Mouse (Mus musculus): ENCODE measurements around the gene Igdcc3. TPM values are rescaled to one million over a fixed set of nuclear protein-coding genes. Genes with fewer than 3 reads are reported as not detected.

Igdcc3 gene
- polyA plus RNA-seq, 1 experiment from 2014 or later = 2.0 TPM

DNA sequence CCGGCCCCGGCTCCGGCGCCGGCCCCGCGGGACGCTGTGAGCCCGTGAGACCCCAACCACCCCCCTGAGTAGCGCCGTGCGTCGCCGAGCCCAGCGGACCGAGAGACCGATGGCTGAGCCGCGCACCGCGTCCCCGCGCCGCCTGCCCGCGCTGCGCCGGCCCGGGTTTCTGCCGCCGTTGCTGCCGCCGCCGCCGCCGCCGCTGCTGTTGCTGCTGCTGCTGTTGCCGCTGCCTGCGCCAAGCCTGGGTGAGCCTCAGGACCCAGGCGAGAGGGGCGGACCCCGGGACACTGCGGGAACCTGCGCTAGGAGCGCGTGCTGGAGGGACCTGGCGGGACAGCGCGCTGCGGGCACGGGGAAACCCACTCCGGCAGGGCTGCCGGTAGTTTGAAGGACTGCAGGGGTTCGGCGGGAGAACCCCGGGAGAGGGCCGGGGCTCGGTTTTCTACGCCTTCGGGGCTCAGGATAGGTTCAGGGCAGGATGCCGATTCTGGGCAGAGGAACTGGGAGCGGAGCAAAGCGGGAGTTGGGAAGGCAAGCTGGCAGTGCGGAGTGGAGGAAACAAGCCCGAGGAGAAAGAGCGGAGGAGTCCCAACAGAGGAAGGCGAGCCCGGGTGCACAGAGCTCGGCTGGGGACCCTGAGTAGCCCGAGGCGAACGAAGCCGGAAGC lies 452 bp downstream of the Igdcc3 start:
- H3K9ac ChIP-seq = peak overlapping the region; percentile 65
- peak; percentile 64 for ATAC-seq (ENCODE audit: borderline replicate concordance, extremely low read depth, low FRiP score, low TSS enrichment)
- no peaks in the 10 kb centered on the region for H3K36me3 ChIP-seq
- peak overlapping the region; percentile 73 for H3K4me3 ChIP-seq
- under 1% methylated on average over 73 of the region's 73 CpGs for WGBS
- H3K4me1 ChIP-seq = peaks cover 12% of the 10 kb centered on the region
- peak overlapping the region; percentile 96 for H3K4me2 ChIP-seq
- H3K27me3 ChIP-seq = peaks cover 22% of the 10 kb centered on the region; the same call in 1 of the 2 replicates
- peak overlapping the region; percentile 82 for H3K27ac ChIP-seq
- H3K9me3 ChIP-seq = no peaks in the 10 kb centered on the region

DNA sequence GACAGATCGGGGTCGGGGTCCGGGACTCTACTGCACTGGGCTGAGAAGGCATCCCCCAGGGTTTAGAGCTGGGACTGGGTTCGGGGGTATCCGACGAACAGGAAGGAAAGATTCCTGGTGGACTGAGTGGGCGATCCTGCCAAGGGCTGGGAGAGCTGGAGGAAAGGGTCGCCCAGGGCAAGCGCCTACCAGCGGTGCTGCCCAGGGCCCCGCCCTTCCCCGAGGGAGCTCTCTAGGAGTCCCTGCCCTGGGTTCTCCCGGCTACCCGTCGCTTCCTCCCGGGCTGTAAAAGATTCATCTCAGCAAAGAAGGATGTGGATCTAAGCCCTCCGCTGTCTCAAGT lies 958 bp downstream of the Igdcc3 start:
- H3K27me3 ChIP-seq = peaks cover 22% of the 10 kb centered on the region; the same call in 1 of the 2 replicates
- peak overlapping the region; percentile 96 for H3K4me2 ChIP-seq
- peak overlapping the region; percentile 65 for H3K9ac ChIP-seq
- peaks cover 12% of the 10 kb centered on the region for H3K4me1 ChIP-seq
- peak overlapping the region; percentile 73 for H3K4me3 ChIP-seq
- no peaks in the 10 kb centered on the region for H3K9me3 ChIP-seq
- ATAC-seq (ENCODE audit: borderline replicate concordance, extremely low read depth, low FRiP score, low TSS enrichment) = peak; percentile 53; the same call in 1 of the 2 replicates
- no peaks in the 10 kb centered on the region for H3K36me3 ChIP-seq
- under 1% methylated on average over 17 of the region's 17 CpGs for WGBS
- H3K27ac ChIP-seq = peak overlapping the region; percentile 82

DNA sequence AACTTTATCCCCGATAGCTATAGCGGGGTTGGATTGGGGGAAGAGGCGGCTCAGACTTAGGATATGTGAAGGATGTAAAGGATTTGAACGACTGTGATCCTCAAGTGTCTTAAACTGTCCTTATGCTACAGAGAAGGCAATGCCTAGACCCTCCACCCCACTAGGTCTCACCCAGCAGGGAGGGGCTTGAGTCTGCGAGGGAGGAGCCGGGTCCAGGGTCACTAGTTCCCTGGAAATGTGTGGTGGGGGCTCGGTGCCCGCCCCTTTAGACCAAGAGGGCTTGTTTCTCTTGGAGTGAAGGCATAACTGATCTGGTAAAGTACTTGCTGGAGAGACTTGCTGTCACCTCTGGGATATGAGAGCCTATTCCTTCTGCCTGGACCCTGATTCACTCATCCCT lies 1.4 kb downstream of the Igdcc3 start:
- Histone ChIP-seq H3K9me3 (no peaks in the 10 kb centered on the region), H3K4me3 (peak overlapping the region; percentile 73), H3K36me3 (no peaks in the 10 kb centered on the region), H3K9ac (peak overlapping the region; percentile 65), H3K4me2 (peak overlapping the region; percentile 96), H3K4me1 (peaks cover 12% of the 10 kb centered on the region), H3K27me3 (peaks cover 22% of the 10 kb centered on the region; the same call in 1 of the 2 replicates), H3K27ac (no peak overlapping the region)
- WGBS = 2% methylated on average over 8 of the region's 8 CpGs
- ATAC-seq (ENCODE audit: borderline replicate concordance, extremely low read depth, low FRiP score, low TSS enrichment) = no peak

DNA sequence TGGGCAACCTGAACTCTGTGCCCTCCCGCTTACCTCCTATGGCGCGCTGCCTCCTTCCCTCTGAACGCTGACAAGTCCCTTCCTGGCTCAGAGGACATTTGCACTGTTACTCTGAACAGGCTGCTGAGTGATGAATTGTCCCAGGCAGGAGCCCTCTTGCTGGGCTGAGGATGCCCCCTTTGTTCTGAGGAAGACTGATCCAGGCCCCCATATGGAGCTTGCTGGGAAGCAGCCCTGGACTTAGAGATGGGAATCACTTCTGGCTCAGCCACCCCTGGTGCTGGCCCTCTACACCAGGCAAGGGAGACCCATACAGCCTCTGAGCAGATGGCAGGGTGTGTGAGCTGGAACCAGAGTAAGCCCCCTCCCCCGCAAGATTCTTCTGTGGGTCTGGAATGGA lies 5.0 kb downstream of the Igdcc3 start:
- WGBS = 78% methylated on average over 5 of the region's 5 CpGs
- Histone ChIP-seq H3K4me3 (no peak overlapping the region), H3K9ac (no peak overlapping the region), H3K27ac (no peak overlapping the region), H3K4me1 (peaks cover 4% of the 10 kb centered on the region), H3K9me3 (no peaks in the 10 kb centered on the region), H3K4me2 (no peak overlapping the region), H3K27me3 (0 out of 2 replicates have a peak, but pooled peaks cover 12% of the 10 kb centered on the region), H3K36me3 (no peaks in the 10 kb centered on the region)
- no peak for ATAC-seq (ENCODE audit: borderline replicate concordance, extremely low read depth, low FRiP score, low TSS enrichment)

DNA sequence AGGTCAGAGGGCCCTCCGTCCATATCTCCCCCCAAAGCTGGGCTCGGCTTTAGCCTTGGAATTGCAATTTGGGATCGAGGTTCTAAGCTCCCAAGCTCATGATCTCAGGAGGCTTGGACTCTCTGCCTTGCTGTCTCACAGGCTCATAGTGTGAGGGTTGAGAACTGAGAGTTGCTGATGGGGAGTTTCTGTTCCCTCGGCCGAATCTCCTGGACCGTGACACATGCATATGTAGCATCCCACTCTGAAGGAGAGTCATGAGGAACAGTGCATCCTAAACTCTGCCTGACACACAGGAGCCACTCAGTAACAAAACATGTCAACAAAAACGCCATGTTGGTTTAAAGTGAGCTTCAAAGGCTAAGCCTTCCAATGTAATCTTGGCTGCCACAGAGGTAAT lies 7.5 kb downstream of the Igdcc3 start:
- no peak overlapping the region for H3K4me2 ChIP-seq
- no peak overlapping the region for H3K9ac ChIP-seq
- H3K27me3 ChIP-seq = no peaks in the 10 kb centered on the region
- no peaks in the 10 kb centered on the region for H3K9me3 ChIP-seq
- no peak for ATAC-seq (ENCODE audit: borderline replicate concordance, extremely low read depth, low FRiP score, low TSS enrichment)
- 83% methylated on average over 7 of the region's 7 CpGs for WGBS
- peaks cover 5% of the 10 kb centered on the region; the same call in 1 of the 2 replicates for H3K4me1 ChIP-seq
- H3K27ac ChIP-seq = no peak overlapping the region
- H3K4me3 ChIP-seq = no peak overlapping the region
- H3K36me3 ChIP-seq = no peaks in the 10 kb centered on the region

DNA sequence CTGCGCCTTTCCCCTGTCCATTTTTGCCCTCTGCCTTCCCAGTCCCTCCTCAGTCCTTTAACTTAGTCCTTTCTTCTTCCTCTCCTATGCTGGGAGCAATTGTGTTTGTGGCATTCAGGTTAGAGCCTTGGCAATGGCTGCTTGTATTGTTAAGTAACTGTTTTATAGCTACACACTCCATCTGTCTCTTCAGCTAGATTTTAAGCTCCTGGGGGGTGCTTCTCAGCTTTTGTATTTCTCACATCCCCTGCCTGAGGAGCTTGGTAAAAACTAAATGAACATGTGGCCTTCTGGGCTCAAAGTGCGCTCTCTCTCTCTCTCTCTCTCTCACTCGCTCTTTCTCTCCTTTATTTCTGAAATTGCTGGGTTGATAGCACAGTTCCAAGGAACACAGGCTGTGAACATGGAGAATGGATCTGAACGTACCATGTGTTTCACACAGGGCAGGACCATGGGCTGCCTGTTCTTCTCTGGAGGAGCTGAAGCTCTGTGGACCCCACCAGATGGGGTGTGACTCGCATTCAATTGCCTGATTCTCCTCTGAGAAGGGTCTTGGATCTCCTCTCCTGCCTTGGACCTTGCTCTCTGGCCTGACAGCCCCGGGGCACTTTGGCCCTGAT lies 11.8 kb downstream of the Igdcc3 start:
- H3K9me3 ChIP-seq = no peaks in the 10 kb centered on the region
- no peak overlapping the region for H3K4me2 ChIP-seq
- H3K27me3 ChIP-seq = no peaks in the 10 kb centered on the region
- H3K4me3 ChIP-seq = no peak overlapping the region
- 61% methylated on average over 6 of the region's 6 CpGs for WGBS
- peaks cover 27% of the 10 kb centered on the region for H3K4me1 ChIP-seq
- no peaks in the 10 kb centered on the region for H3K36me3 ChIP-seq
- H3K9ac ChIP-seq = no peak overlapping the region
- peak overlapping the region; percentile 26; the same call in 1 of the 2 replicates for H3K27ac ChIP-seq
- no peak for ATAC-seq (ENCODE audit: borderline replicate concordance, extremely low read depth, low FRiP score, low TSS enrichment)

DNA sequence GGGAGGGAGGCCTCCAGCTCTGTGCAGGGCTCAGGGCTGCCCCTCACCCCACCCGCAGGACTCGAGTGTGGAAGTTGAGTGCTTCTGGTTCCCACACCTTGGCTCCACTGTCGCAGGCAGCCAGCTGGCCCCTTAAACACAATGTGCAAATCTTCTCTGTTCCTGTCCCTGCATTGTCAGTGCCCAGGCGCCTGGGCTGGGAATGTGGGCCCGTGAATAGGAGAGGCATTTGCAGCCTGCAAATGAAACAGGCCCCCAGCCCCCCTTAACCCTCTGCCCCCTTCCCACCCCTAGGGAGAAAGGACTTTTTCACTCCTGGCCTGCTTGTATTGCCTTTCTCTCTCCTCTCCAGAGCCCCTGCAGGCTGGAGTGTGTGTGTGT lies 12.3 kb downstream of the Igdcc3 start:
- no peaks in the 10 kb centered on the region for H3K9me3 ChIP-seq
- 22% methylated on average over 5 of the region's 5 CpGs for WGBS
- peak overlapping the region; percentile 26; the same call in 1 of the 2 replicates for H3K27ac ChIP-seq
- H3K27me3 ChIP-seq = no peaks in the 10 kb centered on the region
- no peaks in the 10 kb centered on the region for H3K36me3 ChIP-seq
- no peak for ATAC-seq (ENCODE audit: borderline replicate concordance, extremely low read depth, low FRiP score, low TSS enrichment)
- no peak overlapping the region for H3K9ac ChIP-seq
- H3K4me1 ChIP-seq = peaks cover 27% of the 10 kb centered on the region
- H3K4me2 ChIP-seq = no peak overlapping the region
- no peak overlapping the region for H3K4me3 ChIP-seq

DNA sequence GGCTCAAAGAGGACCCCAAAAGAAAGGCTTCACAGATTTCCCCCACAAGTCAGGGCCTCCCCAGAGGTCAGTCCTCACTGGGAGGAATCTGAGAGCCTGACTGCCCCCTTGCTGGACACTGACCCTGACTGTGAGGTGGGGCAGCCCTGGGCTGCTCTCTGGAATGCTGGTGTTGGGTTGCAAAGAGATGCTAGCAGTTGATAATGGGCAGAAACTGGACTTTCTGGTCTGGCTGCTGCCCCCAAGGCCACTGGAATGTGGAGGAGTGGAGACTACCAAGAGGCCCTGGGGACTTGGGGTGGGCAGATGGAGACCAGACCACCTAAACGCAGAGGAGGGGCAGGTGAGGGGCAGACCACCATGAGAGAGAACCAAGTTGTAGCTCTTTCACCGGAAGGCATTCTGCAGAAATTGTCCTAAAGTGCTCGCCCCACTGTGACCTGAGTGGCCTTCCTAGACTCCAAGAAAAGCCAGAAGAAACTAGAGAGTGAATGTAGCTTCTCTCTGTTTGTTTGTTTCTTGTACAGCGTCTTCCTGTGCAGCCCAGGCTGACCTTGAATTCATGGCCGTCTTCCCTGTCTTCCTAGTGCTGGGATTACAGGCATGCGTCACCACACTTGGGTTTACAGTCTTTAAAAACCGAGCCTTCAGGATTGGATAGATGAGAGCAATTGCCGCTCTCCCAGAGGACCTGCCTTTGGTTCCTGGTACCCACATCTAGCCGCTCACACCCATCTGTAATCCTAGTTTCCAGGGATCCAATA lies 13.9 kb downstream of the Igdcc3 start:
- no peak overlapping the region for H3K9ac ChIP-seq
- 51% methylated on average over 9 of the region's 9 CpGs for WGBS
- peaks cover 27% of the 10 kb centered on the region for H3K4me1 ChIP-seq
- no peak overlapping the region; the same call in 1 of the 2 replicates for H3K27ac ChIP-seq
- no peaks in the 10 kb centered on the region for H3K9me3 ChIP-seq
- no peaks in the 10 kb centered on the region for H3K36me3 ChIP-seq
- H3K27me3 ChIP-seq = no peaks in the 10 kb centered on the region
- no peak overlapping the region for H3K4me3 ChIP-seq
- no peak for ATAC-seq (ENCODE audit: borderline replicate concordance, extremely low read depth, low FRiP score, low TSS enrichment)
- no peak overlapping the region for H3K4me2 ChIP-seq

DNA sequence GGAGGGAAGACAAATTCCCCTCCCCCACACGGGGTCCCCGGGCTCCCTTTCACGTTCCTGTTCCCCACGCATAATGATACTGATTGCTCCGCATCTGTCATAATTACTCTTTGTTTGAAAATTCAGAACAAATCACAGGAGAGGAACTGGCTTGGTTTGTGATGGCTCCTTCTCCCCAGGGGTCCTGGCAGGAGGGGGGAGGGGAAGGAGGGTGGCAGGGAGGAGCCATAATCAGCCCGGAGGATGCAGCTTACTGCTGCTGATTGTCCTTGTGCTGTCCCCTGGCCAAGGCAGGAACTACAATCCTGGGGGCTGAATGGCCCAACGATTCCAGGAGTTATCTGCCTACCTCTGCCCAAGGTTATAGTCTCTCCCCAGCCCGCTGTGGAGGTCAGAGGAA lies 15.6 kb downstream of the Igdcc3 start:
- H3K9ac ChIP-seq = no peak overlapping the region
- ATAC-seq (ENCODE audit: borderline replicate concordance, extremely low read depth, low FRiP score, low TSS enrichment) = no peak; the same call in 1 of the 2 replicates
- WGBS = 6% methylated on average over 8 of the region's 8 CpGs
- H3K27me3 ChIP-seq = peaks cover 12% of the 10 kb centered on the region
- peaks cover 27% of the 10 kb centered on the region for H3K4me1 ChIP-seq
- H3K27ac ChIP-seq = no peak overlapping the region
- no peaks in the 10 kb centered on the region for H3K9me3 ChIP-seq
- no peak overlapping the region for H3K4me2 ChIP-seq
- H3K4me3 ChIP-seq = no peak overlapping the region
- no peaks in the 10 kb centered on the region for H3K36me3 ChIP-seq

DNA sequence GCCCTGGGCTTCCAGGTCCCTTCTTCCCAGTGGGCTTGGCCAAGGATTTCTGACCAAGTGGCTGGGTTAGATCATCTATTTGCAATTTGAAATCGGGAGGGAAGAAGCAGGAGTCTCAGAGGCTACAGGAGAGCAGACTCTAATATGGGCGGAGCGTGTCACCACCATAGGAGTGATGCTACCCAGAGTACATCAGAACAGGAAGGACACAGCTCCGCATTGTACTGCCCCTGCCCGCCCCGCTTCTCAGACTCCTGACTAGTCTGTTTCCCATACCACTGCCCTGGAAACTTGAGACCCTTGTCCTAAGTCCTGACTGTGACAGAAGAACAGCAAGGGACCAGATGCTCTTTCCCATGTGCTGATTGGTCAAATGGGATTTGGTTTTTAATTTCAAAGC lies 16.6 kb downstream of the Igdcc3 start:
- WGBS = 63% methylated on average over 6 of the region's 6 CpGs
- no peak overlapping the region for H3K27ac ChIP-seq
- peaks cover 30% of the 10 kb centered on the region for H3K4me1 ChIP-seq
- no peaks in the 10 kb centered on the region for H3K9me3 ChIP-seq
- no peak overlapping the region for H3K4me2 ChIP-seq
- no peak for ATAC-seq (ENCODE audit: borderline replicate concordance, extremely low read depth, low FRiP score, low TSS enrichment)
- no peak overlapping the region for H3K4me3 ChIP-seq
- H3K9ac ChIP-seq = no peak overlapping the region
- no peaks in the 10 kb centered on the region for H3K36me3 ChIP-seq
- peaks cover 22% of the 10 kb centered on the region for H3K27me3 ChIP-seq

DNA sequence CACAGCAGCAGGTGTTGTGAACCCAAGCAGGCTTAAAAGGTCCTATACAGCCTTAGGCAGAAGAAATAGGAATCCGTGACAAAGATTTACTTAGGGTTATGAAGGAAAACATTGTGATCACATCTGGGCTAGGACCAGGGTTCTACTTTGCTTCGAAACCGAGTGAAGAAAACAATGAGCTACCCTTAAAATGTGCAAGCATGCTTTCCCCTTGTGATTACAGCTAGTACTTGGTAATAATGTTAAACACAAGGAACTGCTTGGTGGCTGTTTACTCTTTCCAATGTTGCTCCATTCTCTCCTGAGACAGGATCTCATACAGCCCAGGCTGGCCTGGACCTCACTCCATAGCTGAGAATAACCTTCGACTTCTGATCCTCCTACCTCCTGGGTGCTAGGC lies 20.2 kb downstream of the Igdcc3 start:
- Histone ChIP-seq H3K9me3 (no peaks in the 10 kb centered on the region), H3K9ac (no peak overlapping the region), H3K27me3 (peaks cover 40% of the 10 kb centered on the region), H3K27ac (no peak overlapping the region), H3K4me3 (no peak overlapping the region), H3K36me3 (no peaks in the 10 kb centered on the region), H3K4me1 (peaks cover 17% of the 10 kb centered on the region), H3K4me2 (no peak overlapping the region)
- 61% methylated on average over 4 of the region's 4 CpGs for WGBS
- ATAC-seq (ENCODE audit: borderline replicate concordance, extremely low read depth, low FRiP score, low TSS enrichment) = no peak

DNA sequence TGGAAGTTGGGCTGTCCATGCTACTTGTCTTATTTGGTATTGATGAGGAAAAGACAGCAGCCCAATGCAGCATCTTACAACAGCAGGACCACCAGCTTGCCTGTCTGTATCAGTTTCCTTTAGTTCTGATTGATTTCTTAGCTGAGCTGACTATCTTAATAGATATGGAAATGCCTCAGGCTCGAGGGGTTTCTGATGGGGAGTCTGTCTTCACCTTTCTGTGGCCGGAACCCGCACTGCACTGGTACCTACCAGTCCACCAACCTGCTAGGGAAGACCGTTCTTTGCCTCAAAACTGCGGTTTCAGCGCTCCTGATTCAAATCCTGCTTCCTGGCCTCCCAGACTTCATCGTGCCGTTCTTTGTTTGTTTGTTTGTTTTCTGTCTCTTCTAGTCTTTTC lies 20.9 kb downstream of the Igdcc3 start:
- no peak for ATAC-seq (ENCODE audit: borderline replicate concordance, extremely low read depth, low FRiP score, low TSS enrichment)
- Histone ChIP-seq H3K9ac (no peak overlapping the region), H3K4me2 (peak overlapping the region; percentile 92; the same call in 1 of the 2 replicates), H3K27me3 (peaks cover 40% of the 10 kb centered on the region), H3K36me3 (no peaks in the 10 kb centered on the region), H3K9me3 (no peaks in the 10 kb centered on the region), H3K4me1 (peaks cover 11% of the 10 kb centered on the region), H3K4me3 (peak overlapping the region; percentile 43; the same call in 1 of the 2 replicates), H3K27ac (no peak overlapping the region)
- WGBS = 48% methylated on average over 8 of the region's 8 CpGs
